Mouse (Mus musculus) midbrain, embryonic 14.5 days (tissue): ENCODE results near the gene Mpp3. TPM values are rescaled to one million over a fixed set of nuclear protein-coding genes. Genes with fewer than 3 reads are reported as not detected.

Experiments used
- ATAC-seq: fragments of 200-750 bp; cut with Nextera tagmentation; 2 replicates; pipeline ENCODE4 v1.8.0; 2017; ENCODE audit warnings: moderate number of reproducible peaks, moderate library complexity; ENCODE audit not compliant: low FRiP score, low TSS enrichment
- DNase-seq: peaks from one replicate; pipeline ENCODE4 v3.0.0-alpha.2; 2015
- H3K27ac ChIP-seq: fragments of 300-500 bp; sonication (generic); replicated peaks from 2 replicates; pipeline ENCODE4 v1.5.1; 2014; ENCODE audit warnings: mild to moderate bottlenecking, low read depth, low read length, moderate library complexity
- H3K27me3 ChIP-seq: fragments of 300-500 bp; sonication (generic); 2 replicates; pipeline ENCODE4 v1.6.1; 2014; ENCODE audit warnings: low read length, control low read depth, mixed read lengths; ENCODE audit not compliant: control insufficient read depth, insufficient read depth
- H3K36me3 ChIP-seq: fragments of 300-500 bp; sonication (generic); 2 replicates; pipeline ENCODE4 v1.6.1; 2014; ENCODE audit warnings: low read length, control low read depth; ENCODE audit not compliant: control insufficient read depth, insufficient read depth
- H3K4me1 ChIP-seq: fragments of 300-500 bp; sonication (generic); 2 replicates; pipeline ENCODE4 v1.6.1; 2014; ENCODE audit warnings: mild to moderate bottlenecking, antibody characterized with exemption, low read length, control low read depth; ENCODE audit not compliant: control insufficient read depth, insufficient read depth
- H3K4me2 ChIP-seq: fragments of 300-500 bp; sonication (generic); 2 replicates; pipeline ENCODE4 v1.6.1; 2014; ENCODE audit warnings: mild to moderate bottlenecking, low read length, moderate library complexity
- H3K4me3 ChIP-seq: fragments of 300-500 bp; sonication (generic); replicated peaks from 2 replicates; pipeline ENCODE4 v1.5.1; 2014; ENCODE audit warnings: low read depth, low read length
- H3K9ac ChIP-seq: fragments of 300-500 bp; sonication (generic); replicated peaks from 2 replicates; pipeline ENCODE4 v1.6.1; 2014; ENCODE audit warnings: mild to moderate bottlenecking, low read length, moderate library complexity
- H3K9me3 ChIP-seq: fragments of 300-500 bp; sonication (generic); 2 replicates; pipeline ENCODE4 v1.6.1; 2016; ENCODE audit warnings: low read length, control low read depth, mixed read lengths; ENCODE audit not compliant: control insufficient read depth
- WGBS: fragments of 180-500 bp; shearing (Covaris S2); extraction: QIAGEN DNeasy Blood & Tissue Kit; methylation state at CpG from one replicate; pipeline ENCODE4 v1.1.7; 2014; 5-methylcytosine and 5-hydroxymethylcytosine counted together
- polyA plus RNA-seq: library from polyadenylated mRNA; unstranded; fragments of >200 nt; fragmentation: Nextera tagmentation; extraction: Ambion mirVana; gene quantifications from 2 replicates; pipeline ENCODE4 v1.2.1, GENCODE M21; 2014

Mpp3 gene
- polyA plus RNA-seq, 1 experiment from 2014 or later = 54.2 TPM

DNA sequence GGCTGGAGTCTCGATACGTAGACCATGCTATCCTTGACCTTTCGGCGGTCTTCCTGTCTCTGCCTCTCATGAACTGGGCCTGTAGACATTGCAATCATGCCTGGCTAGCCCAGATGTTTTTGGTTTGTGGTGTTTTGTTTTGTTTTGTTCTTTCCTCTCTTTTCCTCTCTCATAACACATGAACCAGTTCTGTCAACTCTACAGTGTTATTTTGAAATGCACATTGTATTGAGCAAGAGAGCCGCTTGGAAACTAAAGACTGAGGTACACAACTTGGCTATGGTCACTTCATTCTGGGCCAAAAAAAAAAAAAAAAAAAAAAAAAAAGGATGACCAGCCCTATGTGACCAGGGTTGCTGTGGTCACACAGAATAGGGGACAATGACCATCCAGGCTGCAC is 55.6 kb downstream of the Mpp3 start:
- H3K36me3 ChIP-seq = no peaks in the 10 kb centered on the region; the same call in 1 of the 2 replicates
- H3K27me3 ChIP-seq = no peaks in the 10 kb centered on the region; the same call in 1 of the 2 replicates
- no peak overlapping the region for H3K4me2 ChIP-seq
- ATAC-seq (no peak), DNase-seq (no peak)
- no peak overlapping the region for H3K4me3 ChIP-seq
- no peak overlapping the region for H3K9ac ChIP-seq
- H3K27ac ChIP-seq = no peak overlapping the region
- H3K4me1 ChIP-seq = 0 out of 2 replicates have a peak, but pooled peaks cover 2% of the 10 kb centered on the region
- no peaks in the 10 kb centered on the region for H3K9me3 ChIP-seq
- 98% methylated on average over 5 of the region's 5 CpGs for WGBS

DNA sequence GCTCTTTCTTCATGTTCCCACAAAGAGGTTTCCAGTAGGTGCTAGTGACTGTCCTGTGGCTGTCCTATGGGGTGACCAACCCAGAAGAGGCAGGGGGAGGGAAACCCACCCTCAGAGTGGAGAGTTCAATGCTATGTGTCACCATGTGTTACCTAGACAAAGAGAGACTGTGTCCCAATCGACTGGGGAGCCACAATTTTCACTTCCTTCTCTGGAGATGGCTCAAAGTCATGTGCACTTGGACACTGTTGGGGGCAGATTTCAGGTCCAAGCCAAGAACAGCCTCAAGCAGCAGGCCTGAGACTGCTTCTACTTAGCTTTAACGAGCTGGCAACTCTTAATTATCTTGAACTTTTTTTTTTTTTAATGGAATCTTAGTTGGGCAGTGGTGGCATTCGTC is 56.2 kb downstream of the Mpp3 start:
- DNase-seq (no peak), ATAC-seq (no peak)
- Histone ChIP-seq H3K4me2 (no peak overlapping the region), H3K4me3 (no peak overlapping the region), H3K27me3 (no peaks in the 10 kb centered on the region; the same call in 1 of the 2 replicates), H3K9me3 (no peaks in the 10 kb centered on the region), H3K4me1 (0 out of 2 replicates have a peak, but pooled peaks cover 2% of the 10 kb centered on the region), H3K27ac (no peak overlapping the region), H3K36me3 (no peaks in the 10 kb centered on the region; the same call in 1 of the 2 replicates), H3K9ac (no peak overlapping the region)
- 83% methylated on average over 3 of the region's 3 CpGs for WGBS

DNA sequence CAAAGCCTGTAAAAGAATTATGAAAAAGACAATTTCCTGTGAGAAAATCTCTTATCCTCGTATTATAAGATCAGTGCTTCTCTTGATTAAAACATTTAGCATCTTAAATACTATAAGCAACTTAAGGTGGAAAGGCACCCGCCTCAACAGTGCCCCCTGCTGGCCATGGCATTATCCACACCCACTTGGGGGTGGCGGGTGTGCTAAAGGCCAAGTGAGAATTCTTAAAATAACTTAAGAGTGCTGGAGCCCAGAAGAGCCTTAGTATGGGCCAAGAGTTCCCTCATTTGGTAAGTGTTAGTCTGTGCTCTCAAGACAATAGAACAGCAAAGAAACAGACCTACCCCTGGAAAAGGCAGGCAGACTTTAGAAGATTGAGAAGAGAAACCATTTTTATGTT is 56.9 kb downstream of the Mpp3 start:
- H3K36me3 ChIP-seq = no peaks in the 10 kb centered on the region; the same call in 1 of the 2 replicates
- no peak for ATAC-seq
- WGBS = 36% methylated on average over 3 of the region's 3 CpGs

DNA sequence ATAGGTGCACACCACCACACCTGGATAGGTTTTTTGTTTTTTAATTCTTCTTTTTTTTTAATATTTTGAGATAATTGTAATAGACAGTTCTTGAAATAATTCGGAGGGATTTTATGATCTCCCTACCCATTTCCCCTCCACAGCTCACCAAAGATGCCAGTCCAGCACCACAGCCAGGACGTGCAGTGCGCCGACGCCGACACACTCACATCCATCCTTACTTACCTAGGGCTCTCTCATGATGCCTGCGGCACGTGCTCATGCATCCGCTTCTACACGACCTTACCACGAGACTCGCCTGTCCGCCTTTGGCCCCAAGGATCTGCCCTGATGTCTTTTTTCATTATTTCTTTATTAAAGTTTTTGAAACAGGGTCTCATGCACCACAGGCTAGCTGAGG is 58.4 kb downstream of the Mpp3 start:
- DNase-seq (no peak), ATAC-seq (no peak)
- H3K4me3 ChIP-seq = no peak overlapping the region
- H3K9ac ChIP-seq = no peak overlapping the region
- 81% methylated on average over 13 of the region's 13 CpGs for WGBS
- no peak overlapping the region for H3K4me2 ChIP-seq
- peaks cover 11% of the 10 kb centered on the region for H3K27me3 ChIP-seq
- no peak overlapping the region for H3K27ac ChIP-seq
- H3K36me3 ChIP-seq = no peaks in the 10 kb centered on the region; the same call in 1 of the 2 replicates
- no peaks in the 10 kb centered on the region for H3K9me3 ChIP-seq
- H3K4me1 ChIP-seq = 0 out of 2 replicates have a peak, but pooled peaks cover 2% of the 10 kb centered on the region

More for the DNA sequence above, 56.9 kb downstream of the Mpp3 start:
- no peak overlapping the region for H3K27ac ChIP-seq
- H3K9me3 ChIP-seq = no peaks in the 10 kb centered on the region
- H3K4me3 ChIP-seq = no peak overlapping the region
- H3K4me2 ChIP-seq = no peak overlapping the region
- H3K9ac ChIP-seq = no peak overlapping the region
- H3K27me3 ChIP-seq = no peaks in the 10 kb centered on the region; the same call in 1 of the 2 replicates
- no peak for DNase-seq
- H3K4me1 ChIP-seq = 0 out of 2 replicates have a peak, but pooled peaks cover 2% of the 10 kb centered on the region

DNA sequence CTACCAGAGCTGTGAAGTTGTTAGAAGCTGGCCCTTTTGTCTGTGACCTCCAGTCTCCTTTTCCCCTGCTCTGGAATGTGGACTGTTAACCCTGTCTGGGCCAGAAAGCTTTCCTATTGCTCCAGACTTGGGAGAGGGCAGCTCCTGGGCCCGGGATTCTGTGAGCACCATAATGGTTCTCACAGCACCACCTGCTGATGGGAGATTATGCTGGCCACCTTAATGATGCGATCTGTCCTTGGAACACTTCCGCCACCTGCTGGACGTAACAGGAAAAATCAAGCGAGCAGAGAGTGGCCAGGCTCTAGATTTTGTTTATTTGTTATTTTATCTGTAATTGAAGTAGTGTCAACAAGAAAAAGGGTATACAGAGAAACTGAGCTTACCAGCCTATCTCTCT is 59.5 kb downstream of the Mpp3 start:
- H3K4me2 ChIP-seq = no peak overlapping the region
- no peak overlapping the region for H3K27ac ChIP-seq
- WGBS = under 1% methylated on average over 5 of the region's 5 CpGs
- no peaks in the 10 kb centered on the region for H3K9me3 ChIP-seq
- H3K27me3 ChIP-seq = peaks cover 22% of the 10 kb centered on the region
- no peak overlapping the region for H3K4me3 ChIP-seq
- no peaks in the 10 kb centered on the region; the same call in 1 of the 2 replicates for H3K36me3 ChIP-seq
- ATAC-seq (no peak), DNase-seq (peak; percentile 94)
- no peak overlapping the region for H3K9ac ChIP-seq
- H3K4me1 ChIP-seq = 0 out of 2 replicates have a peak, but pooled peaks cover 2% of the 10 kb centered on the region

DNA sequence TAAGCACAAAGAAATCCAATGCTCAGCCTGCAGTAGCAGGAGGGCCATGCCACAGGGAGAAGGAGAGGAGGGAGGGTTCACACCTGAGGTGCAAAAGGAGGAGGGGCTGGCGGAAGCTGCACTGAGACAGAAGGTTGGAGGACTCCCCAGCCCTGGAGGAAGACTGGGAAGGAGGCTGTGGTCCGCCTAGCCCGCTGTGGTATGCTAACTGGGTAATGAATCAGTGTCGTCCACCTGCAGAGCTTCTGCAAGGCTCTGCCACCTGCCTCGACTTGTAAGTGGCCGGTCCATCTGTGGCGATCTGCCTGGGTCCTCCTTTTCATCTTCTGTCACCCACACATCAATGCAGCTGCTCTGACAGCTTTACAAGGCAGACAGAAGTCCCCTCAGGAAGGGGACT is 60.0 kb downstream of the Mpp3 start:
- WGBS = 21% methylated on average over 7 of the region's 7 CpGs
- Histone ChIP-seq H3K9me3 (no peaks in the 10 kb centered on the region), H3K4me1 (peaks cover 6% of the 10 kb centered on the region), H3K27me3 (peaks cover 26% of the 10 kb centered on the region), H3K27ac (no peak overlapping the region), H3K4me3 (no peak overlapping the region), H3K9ac (no peak overlapping the region), H3K4me2 (no peak overlapping the region), H3K36me3 (no peaks in the 10 kb centered on the region)
- DNase-seq = no peak
- ATAC-seq = no peak

DNA sequence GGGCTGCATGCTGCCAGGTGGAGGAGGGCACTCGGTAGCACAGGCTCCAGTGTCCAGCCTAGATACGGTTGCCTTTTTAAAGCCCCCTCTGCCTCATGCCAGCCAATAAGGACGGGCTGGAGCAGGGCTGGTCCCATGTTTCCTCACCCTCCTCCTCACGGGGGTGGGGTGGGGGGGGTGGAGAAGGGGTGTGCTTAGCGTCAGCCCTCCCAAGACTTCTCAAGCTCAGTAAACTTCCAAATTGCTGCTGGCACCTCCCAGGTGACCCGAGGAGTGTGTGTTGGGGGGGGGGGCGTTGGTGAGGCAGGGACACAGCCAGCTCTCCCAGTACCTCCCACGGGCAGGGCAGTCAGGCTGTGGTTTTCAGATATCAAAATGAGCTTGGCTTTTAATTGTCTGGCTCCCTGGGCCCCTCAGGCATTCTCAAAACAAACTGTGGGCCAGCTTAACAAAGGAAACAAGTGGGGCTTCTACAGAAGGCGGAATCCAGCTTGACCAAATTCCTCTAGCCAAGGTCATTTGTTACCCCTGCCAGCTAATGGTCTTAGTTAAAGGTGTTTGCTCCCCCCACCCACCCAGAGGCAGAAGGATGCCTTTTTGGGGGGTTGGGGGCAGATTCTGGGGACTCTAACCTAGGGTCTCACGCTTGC is 61.2 kb downstream of the Mpp3 start, which contains the start of gene Sost:
Gene Sost, minus strand, starts transcription at position 51 of the 650 bp plus-strand sequence.
- DNase-seq (no peak), ATAC-seq (no peak)
- Histone ChIP-seq H3K9me3 (no peaks in the 10 kb centered on the region), H3K27me3 (peaks cover 38% of the 10 kb centered on the region), H3K4me1 (peaks cover 10% of the 10 kb centered on the region), H3K9ac (no peak within 1 kb of the TSS; the same call in 1 of the 2 replicates), H3K4me3 (no peak within 1 kb of the TSS), H3K4me2 (no peak within 1 kb of the TSS), H3K27ac (no peak within 1 kb of the TSS), H3K36me3 (no peaks in the 10 kb centered on the region)
- 24% methylated on average over 10 of the region's 10 CpGs for WGBS

DNA sequence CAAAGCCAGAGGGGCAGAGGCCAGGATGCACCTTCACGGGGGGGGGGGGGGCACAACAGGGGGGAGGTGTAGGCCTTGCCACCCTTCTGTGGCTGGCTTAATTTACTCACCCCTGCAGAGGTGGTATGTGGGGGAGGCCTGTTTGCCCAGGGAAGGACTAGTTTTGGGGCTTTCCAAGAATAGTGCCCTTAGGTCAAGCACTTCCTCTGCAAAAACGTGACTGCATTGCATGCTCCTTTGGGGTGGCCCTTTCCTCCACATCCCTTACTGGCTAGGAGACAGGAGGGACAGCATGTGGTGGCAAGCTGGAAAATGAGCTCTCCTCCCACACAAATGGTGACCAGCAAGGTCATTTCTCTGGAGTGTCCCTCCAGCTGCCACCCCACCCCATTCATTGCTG is 62.7 kb downstream of the Mpp3 start:
- 19% methylated on average over 2 of the region's 2 CpGs for WGBS
- Histone ChIP-seq H3K27me3 (peaks cover 53% of the 10 kb centered on the region), H3K4me3 (no peak overlapping the region), H3K36me3 (no peaks in the 10 kb centered on the region), H3K27ac (no peak overlapping the region), H3K4me2 (no peak overlapping the region), H3K4me1 (peaks cover 10% of the 10 kb centered on the region), H3K9ac (no peak overlapping the region), H3K9me3 (no peaks in the 10 kb centered on the region)
- ATAC-seq (no peak), DNase-seq (no peak)

DNA sequence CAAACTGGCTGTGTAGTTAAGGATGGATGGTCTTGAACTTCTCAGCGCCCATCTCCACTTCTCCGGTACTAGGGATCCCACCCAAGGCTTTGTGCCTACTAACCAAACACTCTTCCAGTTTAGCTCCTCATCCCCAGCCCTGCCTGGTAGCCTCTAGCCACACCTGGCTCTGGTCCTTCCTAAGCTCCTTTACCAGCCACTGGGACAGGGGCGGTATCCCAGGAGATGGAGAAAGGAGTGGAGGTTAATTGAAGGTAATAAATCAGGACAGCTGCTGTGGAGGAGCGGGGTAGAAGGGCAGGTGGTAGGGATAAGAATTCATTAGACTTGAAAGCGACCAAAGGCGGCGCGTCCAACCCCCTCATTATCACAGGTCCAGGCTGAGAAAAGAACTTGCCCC is 63.6 kb downstream of the Mpp3 start:
- DNase-seq = no peak
- no peak for ATAC-seq
- H3K27me3 ChIP-seq = peaks cover 53% of the 10 kb centered on the region
- H3K4me2 ChIP-seq = no peak overlapping the region; the same call in 1 of the 2 replicates
- no peak overlapping the region for H3K27ac ChIP-seq
- H3K4me1 ChIP-seq = peaks cover 10% of the 10 kb centered on the region
- no peaks in the 10 kb centered on the region for H3K9me3 ChIP-seq
- H3K4me3 ChIP-seq = no peak overlapping the region
- H3K36me3 ChIP-seq = no peaks in the 10 kb centered on the region
- 3% methylated on average over 8 of the region's 8 CpGs for WGBS
- H3K9ac ChIP-seq = no peak overlapping the region
